8 mouse cellular contexts compared by ENCODE assay signal in the genomic region with DNA sequence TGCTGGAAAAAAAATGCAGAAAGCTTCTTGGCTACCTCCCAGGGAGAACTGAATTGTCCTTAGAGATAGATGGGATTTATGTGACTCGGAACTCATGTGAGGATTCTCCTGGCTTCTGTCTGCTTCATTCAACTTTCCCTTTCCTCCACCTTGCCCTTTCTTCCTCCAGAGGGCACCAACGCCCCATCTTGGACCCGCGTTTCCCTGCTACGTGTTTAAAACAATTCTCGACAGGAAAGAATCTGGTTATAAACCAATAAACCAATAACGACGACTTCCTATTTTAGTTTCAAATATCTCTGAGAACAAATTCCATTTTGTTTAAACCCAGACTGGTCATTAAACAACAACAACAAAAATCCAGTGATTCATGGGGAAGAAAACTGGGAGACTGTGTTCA.
A peak's percentile ranks its signal among the peaks of the same experiment; 100 is the strongest.
DNase-seq lines count a peak whose midpoint lies in the region; ATAC-seq and TF ChIP-seq lines count a peak whose summit lies in the region.

No protein-coding gene starts in this region.

- no peak overlapping the region for H3K4me3 ChIP-seq in heart, embryonic 11.5 days (ENCODE audit: low read depth, low read length)
- H3K4me3 ChIP-seq in kidney, postnatal 0 days (replicated peaks; ENCODE audit: low read depth, low read length), result no peak overlapping the region
- no peak overlapping the region for H3K4me3 ChIP-seq in limb, embryonic 15.5 days
- no peak overlapping the region for H3K4me3 ChIP-seq in neural tube, embryonic 13.5 days

- no peak overlapping the region for H3K9ac ChIP-seq in heart, embryonic 11.5 days (ENCODE audit: low read depth, low read length)
- no peak overlapping the region for H3K9ac ChIP-seq in kidney, postnatal 0 days (ENCODE audit: low read depth, low read length)
- H3K9ac ChIP-seq in limb, embryonic 15.5 days, result no peak overlapping the region
- H3K9ac ChIP-seq in neural tube, embryonic 13.5 days, result no peak overlapping the region

- no peaks in the 10 kb centered on the region for H3K36me3 ChIP-seq in heart, embryonic 11.5 days (ENCODE audit: control insufficient read depth, insufficient read depth, low read length)
- no peaks in the 10 kb centered on the region for H3K36me3 ChIP-seq in kidney, postnatal 0 days (ENCODE audit: insufficient read depth, low read length)
- no peaks in the 10 kb centered on the region for H3K36me3 ChIP-seq in limb, embryonic 15.5 days
- no peaks in the 10 kb centered on the region for H3K36me3 ChIP-seq in neural tube, embryonic 13.5 days

- no peaks in the 10 kb centered on the region for H3K4me1 ChIP-seq in heart, embryonic 11.5 days (ENCODE audit: control insufficient read depth, insufficient read depth, low read length)
- H3K4me1 ChIP-seq in kidney, postnatal 0 days (replicated peaks; ENCODE audit: insufficient read depth, low read length), result no peaks in the 10 kb centered on the region
- H3K4me1 ChIP-seq in limb, embryonic 15.5 days, result peaks cover 8% of the 10 kb centered on the region; the same call in 1 of the 2 replicates
- peaks cover 5% of the 10 kb centered on the region; the same call in 1 of the 2 replicates for H3K4me1 ChIP-seq in neural tube, embryonic 13.5 days (replicated peaks)

- peak; percentile 15 for DNase-seq in 416B (ENCODE audit: low read depth)
- DNase-seq in adipocyte (ENCODE audit: low spot score), result peak; percentile 70
- DNase-seq in embryo, embryonic 11.5 days (ENCODE audit: low read depth, low spot score), result peak; percentile 44
- DNase-seq in kidney, postnatal 0 days (ENCODE audit: low spot score), result peak; percentile 76
- peak; percentile 7 to 58 for DNase-seq in thymus, postnatal 10 days (ENCODE audit: low spot score in 2 of 2)

- no peak for ATAC-seq in heart, embryonic 11.5 days (replicated peaks; ENCODE audit: insufficient number of reproducible peaks, low FRiP score, low TSS enrichment)
- no peak for ATAC-seq in kidney, postnatal 0 days (replicated peaks; ENCODE audit: low FRiP score, low read depth)
- ATAC-seq in limb, embryonic 15.5 days (ENCODE audit: insufficient number of reproducible peaks, low FRiP score, low TSS enrichment, low read depth), result no peak
- peak; percentile 50; the same call in 1 of the 2 replicates for ATAC-seq in neural tube, embryonic 13.5 days (ENCODE audit: low read depth)

- H3K9me3 ChIP-seq in heart, embryonic 11.5 days (replicated peaks; ENCODE audit: control insufficient read depth, low read length), result no peaks in the 10 kb centered on the region
- H3K9me3 ChIP-seq in kidney, postnatal 0 days (replicated peaks; ENCODE audit: low read length), result no peaks in the 10 kb centered on the region
- H3K9me3 ChIP-seq in limb, embryonic 15.5 days, result no peaks in the 10 kb centered on the region
- H3K9me3 ChIP-seq in neural tube, embryonic 13.5 days, result no peaks in the 10 kb centered on the region

- TF ChIP-seq CTCF in kidney, postnatal 0 days (IDR thresholded peaks at IDR 0.05; ENCODE audit: low read depth), result peak; percentile 91

- H3K27me3 ChIP-seq in heart, embryonic 11.5 days (ENCODE audit: control insufficient read depth, insufficient read depth, low read length), result no peaks in the 10 kb centered on the region
- no peaks in the 10 kb centered on the region for H3K27me3 ChIP-seq in kidney, postnatal 0 days (ENCODE audit: insufficient read depth, low read length)
- no peaks in the 10 kb centered on the region for H3K27me3 ChIP-seq in limb, embryonic 15.5 days
- H3K27me3 ChIP-seq in neural tube, embryonic 13.5 days, result no peaks in the 10 kb centered on the region

- H3K27ac ChIP-seq in heart, embryonic 11.5 days (ENCODE audit: low read depth, low read length), result no peak overlapping the region
- H3K27ac ChIP-seq in kidney, postnatal 0 days, result no peak overlapping the region
- H3K27ac ChIP-seq in limb, embryonic 15.5 days, result no peak overlapping the region
- H3K27ac ChIP-seq in neural tube, embryonic 13.5 days (replicated peaks), result no peak overlapping the region

- 10% methylated on average over 8 of the region's 8 CpGs for WGBS in heart, embryonic 11.5 days (ENCODE audit: insufficient replicate concordance)
- WGBS in kidney, postnatal 0 days, result 4% methylated on average over 8 of the region's 8 CpGs
- 2% methylated on average over 8 of the region's 8 CpGs for WGBS in limb, embryonic 15.5 days
- WGBS in neural tube, embryonic 13.5 days, result 2% methylated on average over 8 of the region's 8 CpGs

- peak overlapping the region; percentile 20 for H3K4me2 ChIP-seq in heart, embryonic 11.5 days
- peak overlapping the region; percentile 21; the same call in 1 of the 2 replicates for H3K4me2 ChIP-seq in kidney, postnatal 0 days (ENCODE audit: low read length)
- 0 out of 2 replicates have a peak overlapping the region, but pooled peaks have one; percentile 22 for H3K4me2 ChIP-seq in limb, embryonic 15.5 days
- H3K4me2 ChIP-seq in neural tube, embryonic 13.5 days, result peak overlapping the region; percentile 43

Comparison
In these comparisons a context has a peak if more than half of its experiments do, and no peak if none do; other contexts are left out.
1. DNase-seq: peak in every context shown above with its lines; median percentile 76 in kidney, postnatal 0 days; 70 in adipocyte; 44 in embryo, embryonic 11.5 days; 32 in thymus, postnatal 10 days; 15 in 416B.